Mouse (Mus musculus): ENCODE results near the gene Smchd1.

GRCm38 (mm10) chr17:71348188-71348587, 127.0 kb downstream of the Smchd1 start:
- TF ChIP-seq CTCF (IDR thresholded peaks at IDR 0.05; ENCODE audit: control insufficient read depth, insufficient read depth, low read length) (no peak), POLR2A (IDR thresholded peaks at IDR 0.05; ENCODE audit: borderline replicate concordance, control insufficient read depth, low read depth, low read length) (no peak)
